ENCODE assay signal across 31 mouse cellular contexts in genomic region chr4:106205200-106205599, GRCm38 (mm10).
"Had no signal": no experiment of that assay in that cellular context is flagged by ENCODE, and none has a peak within 500 bp of the region (broad histone marks: within the 10 kb centered on the region; RNA-seq: fewer than 3 reads in every experiment).

No protein-coding gene starts in this region.

- H3K27me3 ChIP-seq: limb, embryonic 12.5 days; limb, embryonic 13.5 days; limb, embryonic 15.5 days; liver, embryonic 12.5 days; liver, embryonic 13.5 days; liver, embryonic 15.5 days; lung, embryonic 15.5 days; midbrain, embryonic 12.5 days; midbrain, embryonic 13.5 days; midbrain, embryonic 15.5 days; neural tube, embryonic 12.5 days; neural tube, embryonic 13.5 days had no signal

- H3K9ac ChIP-seq: limb, embryonic 12.5 days; limb, embryonic 13.5 days; limb, embryonic 15.5 days; liver, embryonic 12.5 days; liver, embryonic 13.5 days; liver, embryonic 14.5 days; liver, embryonic 15.5 days; liver, postnatal 0 days; lung, embryonic 14.5 days; lung, embryonic 15.5 days; midbrain, embryonic 12.5 days; midbrain, embryonic 13.5 days; midbrain, embryonic 15.5 days; neural tube, embryonic 12.5 days; neural tube, embryonic 13.5 days had no signal

- H3K4me3 ChIP-seq: limb, embryonic 10.5 days; limb, embryonic 12.5 days; limb, embryonic 13.5 days; limb, embryonic 15.5 days; liver, embryonic 12.5 days; liver, embryonic 13.5 days; liver, embryonic 15.5 days; lung, embryonic 15.5 days; megakaryocyte, embryonic 14.5 days; midbrain, embryonic 10.5 days; midbrain, embryonic 12.5 days; midbrain, embryonic 13.5 days; midbrain, embryonic 15.5 days; myocyte; neural tube, embryonic 12.5 days; neural tube, embryonic 13.5 days had no signal

- H3K4me2 ChIP-seq: limb, embryonic 12.5 days; limb, embryonic 13.5 days; limb, embryonic 15.5 days; liver, embryonic 11.5 days; liver, embryonic 12.5 days; liver, embryonic 13.5 days; liver, embryonic 15.5 days; lung, embryonic 14.5 days; lung, embryonic 15.5 days; midbrain, embryonic 11.5 days; midbrain, embryonic 12.5 days; midbrain, embryonic 13.5 days; midbrain, embryonic 15.5 days; neural tube, embryonic 12.5 days; neural tube, embryonic 13.5 days had no signal

- H3K36me3 ChIP-seq: limb, embryonic 10.5 days; limb, embryonic 12.5 days; limb, embryonic 13.5 days; limb, embryonic 15.5 days; liver, embryonic 12.5 days; liver, embryonic 13.5 days; liver, embryonic 15.5 days; lung, embryonic 15.5 days; midbrain, embryonic 10.5 days; midbrain, embryonic 12.5 days; midbrain, embryonic 13.5 days; midbrain, embryonic 15.5 days; neural tube, embryonic 12.5 days; neural tube, embryonic 13.5 days had no signal

- H3K9me3 ChIP-seq: limb, embryonic 10.5 days; limb, embryonic 12.5 days; limb, embryonic 13.5 days; limb, embryonic 15.5 days; liver, embryonic 12.5 days; liver, embryonic 13.5 days; liver, embryonic 15.5 days; lung, embryonic 15.5 days; megakaryocyte, embryonic 14.5 days; midbrain, embryonic 10.5 days; midbrain, embryonic 12.5 days; midbrain, embryonic 13.5 days; midbrain, embryonic 15.5 days; neural tube, embryonic 12.5 days; neural tube, embryonic 13.5 days had no signal

- DNase-seq: left cerebral cortex, postnatal 4 days; liver; liver, embryonic 13.5 days; liver, postnatal 0 days; lung, adult 18-20 months; lung, embryonic 14.5 days; lung, postnatal 10 days; lung, postnatal 14 days; lung, postnatal 36 days; lung, postnatal 4 days; midbrain, embryonic 14.5 days had no signal

- ATAC-seq: midbrain, embryonic 15.5 days; midbrain, embryonic 16.5 days had no signal

- H3K27ac ChIP-seq: limb, embryonic 10.5 days; limb, embryonic 12.5 days; limb, embryonic 13.5 days; limb, embryonic 15.5 days; liver, embryonic 12.5 days; liver, embryonic 13.5 days; liver, embryonic 14.5 days; liver, embryonic 15.5 days; lung, embryonic 15.5 days; macrophage; midbrain, embryonic 12.5 days; midbrain, embryonic 13.5 days; midbrain, embryonic 15.5 days; neural tube, embryonic 12.5 days; neural tube, embryonic 13.5 days had no signal

- H3K4me1 ChIP-seq: liver, embryonic 12.5 days had no signal
